In genomic region chr9:37122971-37123370, GRCm38 (mm10) we compare ENCODE assay signal across 16 mouse cellular contexts. TPM values are rescaled to one million over a fixed set of nuclear protein-coding genes. Genes with fewer than 3 reads are reported as not detected.
DNase-seq lines count a peak whose midpoint lies in the region; ATAC-seq and TF ChIP-seq lines count a peak whose summit lies in the region.
"Had no signal": no experiment of that assay in that cellular context is flagged by ENCODE, and none has a peak within 500 bp of the region (broad histone marks: within the 10 kb centered on the region; RNA-seq: fewer than 3 reads in every experiment).

No protein-coding gene starts in this region.

- 84% methylated on average over 6 of the region's 6 CpGs for WGBS in forebrain, embryonic 10.5 days
- 60% methylated on average over 6 of the region's 6 CpGs for WGBS in forebrain, embryonic 15.5 days
- WGBS in hindbrain, postnatal 0 days, result 45% methylated on average over 6 of the region's 6 CpGs
- WGBS in heart, embryonic 12.5 days, result 68% methylated on average over 6 of the region's 6 CpGs

- ATAC-seq in forebrain, embryonic 15.5 days (replicated peaks), result no peak
- peak; percentile 46 for ATAC-seq in hindbrain, postnatal 0 days
- ATAC-seq in heart, embryonic 12.5 days (ENCODE audit: insufficient number of reproducible peaks, low FRiP score), result no peak
- ATAC-seq: liver, postnatal 0 days; Patski had no signal

- intact Hi-C loops in heart, postnatal 25 days (cut with DNase I), result no loop called here

- no peaks in the 10 kb centered on the region for H3K9me3 ChIP-seq in forebrain, embryonic 10.5 days
- H3K9me3 ChIP-seq in forebrain, embryonic 15.5 days, result no peaks in the 10 kb centered on the region
- no peaks in the 10 kb centered on the region for H3K9me3 ChIP-seq in hindbrain, postnatal 0 days (ENCODE audit: low read length)
- H3K9me3 ChIP-seq in heart, embryonic 12.5 days (replicated peaks), result no peaks in the 10 kb centered on the region

- peaks cover 56% of the 10 kb centered on the region for H3K4me1 ChIP-seq in forebrain, embryonic 10.5 days
- H3K4me1 ChIP-seq in forebrain, embryonic 15.5 days, result peaks cover 46% of the 10 kb centered on the region
- peaks cover 24% of the 10 kb centered on the region for H3K4me1 ChIP-seq in hindbrain, postnatal 0 days (ENCODE audit: insufficient read depth, low read length)
- no peaks in the 10 kb centered on the region for H3K4me1 ChIP-seq in heart, embryonic 12.5 days (replicated peaks)

- no peak overlapping the region for H3K4me3 ChIP-seq in forebrain, embryonic 10.5 days
- H3K4me3 ChIP-seq in forebrain, embryonic 15.5 days, result no peak overlapping the region
- no peak overlapping the region for H3K4me3 ChIP-seq in hindbrain, postnatal 0 days (ENCODE audit: low read length)
- H3K4me3 ChIP-seq in heart, embryonic 12.5 days, result no peak overlapping the region

- peaks cover 54% of the 10 kb centered on the region for H3K27me3 ChIP-seq in forebrain, embryonic 10.5 days (ENCODE audit: poor library complexity, severe bottlenecking)
- H3K27me3 ChIP-seq in forebrain, embryonic 15.5 days, result no peaks in the 10 kb centered on the region
- no peaks in the 10 kb centered on the region for H3K27me3 ChIP-seq in hindbrain, postnatal 0 days (ENCODE audit: insufficient read depth, low read length)
- H3K27me3 ChIP-seq in heart, embryonic 12.5 days (replicated peaks), result no peaks in the 10 kb centered on the region

- DNase-seq in forebrain, embryonic 10.5 days (ENCODE audit: extremely low spot score, low spot score), result no peak
- peak; percentile 70 for DNase-seq in brain, adult 2 months (ENCODE audit: low read depth, low spot score)
- peak; percentile 67 to 77 for DNase-seq in cerebellum, postnatal 14 days
- no peak for DNase-seq in hindbrain, postnatal 0 days (ENCODE audit: low spot score)
- no peak for DNase-seq in right cerebral cortex, postnatal 25 days
- DNase-seq in heart, postnatal 25 days (ENCODE audit: low spot score), result no peak
- DNase-seq: kidney, postnatal 10 days; liver, postnatal 0 days; lung, postnatal 4 days; right cerebral cortex, postnatal 4 days; thymus, postnatal 14 days had no signal

- peaks cover 41% of the 10 kb centered on the region for H3K36me3 ChIP-seq in forebrain, embryonic 10.5 days (replicated peaks)
- no peaks in the 10 kb centered on the region for H3K36me3 ChIP-seq in forebrain, embryonic 15.5 days
- H3K36me3 ChIP-seq in hindbrain, postnatal 0 days (ENCODE audit: insufficient read depth, low read length), result no peaks in the 10 kb centered on the region
- no peaks in the 10 kb centered on the region for H3K36me3 ChIP-seq in heart, embryonic 12.5 days

- H3K27ac ChIP-seq in forebrain, embryonic 10.5 days, result peak overlapping the region; percentile 44; the same call in 1 of the 2 replicates
- H3K27ac ChIP-seq in forebrain, embryonic 15.5 days (replicated peaks), result no peak overlapping the region
- H3K27ac ChIP-seq in hindbrain, postnatal 0 days, result no peak overlapping the region
- no peak overlapping the region for H3K27ac ChIP-seq in heart, embryonic 12.5 days (ENCODE audit: poor library complexity, severe bottlenecking)

- no peak for TF ChIP-seq CTCF in hindbrain, postnatal 0 days (IDR thresholded peaks at IDR 0.05; ENCODE audit: low read depth)

- H3K4me2 ChIP-seq in forebrain, embryonic 15.5 days (replicated peaks), result no peak overlapping the region
- no peak overlapping the region for H3K4me2 ChIP-seq in hindbrain, postnatal 0 days (ENCODE audit: low read depth, low read length)
- H3K4me2 ChIP-seq in heart, embryonic 12.5 days, result no peak overlapping the region

- no peak overlapping the region for H3K9ac ChIP-seq in forebrain, embryonic 15.5 days (replicated peaks)
- no peak overlapping the region for H3K9ac ChIP-seq in hindbrain, postnatal 0 days (replicated peaks; ENCODE audit: low read length)
- H3K9ac ChIP-seq in heart, embryonic 12.5 days, result no peak overlapping the region
- H3K9ac ChIP-seq: liver, postnatal 0 days had no signal

RNA-seq across cellular contexts. Expression of gene Pknox2, which starts 24.2 kb away (rescaled TPM):
- 35.3 and 36.8 TPM in 2 replicates for polyA plus RNA-seq in forebrain, embryonic 10.5 days (2016; fragmentation: Nextera tagmentation; extraction: Ambion mirVana)
- polyA plus RNA-seq in forebrain, embryonic 15.5 days (2015; fragmentation: Nextera tagmentation; extraction: Ambion mirVana), result 20.2 and 21.3 TPM in 2 replicates
- total RNA-seq in hindbrain, postnatal 0 days (2014; rRNA removed), result 23.5 and 28.0 TPM in 2 replicates
- polyA plus RNA-seq in hindbrain, postnatal 0 days (2015; fragmentation: Nextera tagmentation; extraction: Ambion mirVana), result 20.6 and 22.2 TPM in 2 replicates
- polyA plus RNA-seq in heart, embryonic 12.5 days (2016; fragmentation: Nextera tagmentation; extraction: Ambion mirVana), result 8.2 and 8.8 TPM in 2 replicates
- 1 to 10 TPM; 6.3 to 8.3 TPM for total RNA-seq in heart, postnatal 25 days (2021)
- total RNA-seq: granulocyte monocyte progenitor cell, adult 5-6 weeks; monocyte, adult 5-6 weeks had no signal

Comparison
In these comparisons a context has a peak if more than half of its experiments do, and no peak if none do; other contexts are left out.
1. DNase-seq: peak in brain, adult 2 months (single experiment) and cerebellum, postnatal 14 days (2 of 2); none in forebrain, embryonic 10.5 days (single experiment), hindbrain, postnatal 0 days (single experiment), right cerebral cortex, postnatal 25 days (single experiment) and heart, postnatal 25 days (single experiment).